Mouse (Mus musculus): ENCODE data around the gene Sept10. TPM values are rescaled to one million over a fixed set of nuclear protein-coding genes. Genes with fewer than 3 reads are reported as not detected.

Sept10 gene
- polyA plus RNA-seq, 1 experiment from 2014 or later = 15.4 TPM

- peak overlapping the region; percentile 95 for H3K4me3 ChIP-seq (ENCODE audit: low read length)
- no peaks in the 10 kb centered on the region for H3K9me3 ChIP-seq (ENCODE audit: control insufficient read depth, low read length)
- H3K4me1 ChIP-seq (ENCODE audit: control insufficient read depth, insufficient read depth, low read depth, low read length) = peaks cover 13% of the 10 kb centered on the region
- peak overlapping the region; percentile 94 for H3K27ac ChIP-seq (ENCODE audit: low read depth, low read length)
- H3K9ac ChIP-seq (ENCODE audit: low read depth, low read length) = peak overlapping the region; percentile 95
- H3K27me3 ChIP-seq (replicated peaks; ENCODE audit: control insufficient read depth, insufficient read depth, low read length) = no peaks in the 10 kb centered on the region
- ATAC-seq = no peak
- no peaks in the 10 kb centered on the region for H3K36me3 ChIP-seq (ENCODE audit: control insufficient read depth, insufficient read depth, low read length)
- WGBS = 3% methylated on average over 39 of the region's 39 CpGs
- H3K4me2 ChIP-seq (ENCODE audit: low read length) = peak overlapping the region; percentile 96
Observed at GRCm38 (mm10) chr10:59220824-59221472, 699 bp downstream of the Sept10 start.

- Histone ChIP-seq H3K4me3 (ENCODE audit: low read length) (no peak overlapping the region), H3K27me3 (replicated peaks; ENCODE audit: control insufficient read depth, insufficient read depth, low read length) (no peaks in the 10 kb centered on the region), H3K9ac (ENCODE audit: low read depth, low read length) (no peak overlapping the region), H3K4me2 (ENCODE audit: low read length) (no peak overlapping the region), H3K9me3 (ENCODE audit: control insufficient read depth, low read length) (no peaks in the 10 kb centered on the region), H3K36me3 (ENCODE audit: control insufficient read depth, insufficient read depth, low read length) (no peaks in the 10 kb centered on the region), H3K4me1 (ENCODE audit: control insufficient read depth, insufficient read depth, low read depth, low read length) (no peaks in the 10 kb centered on the region), H3K27ac (ENCODE audit: low read depth, low read length) (no peak overlapping the region)
- no peak for ATAC-seq
Observed at GRCm38 (mm10) chr10:59200011-59200410, 21.6 kb downstream of the Sept10 start.

- Histone ChIP-seq H3K27me3 (replicated peaks; ENCODE audit: control insufficient read depth, insufficient read depth, low read length) (no peaks in the 10 kb centered on the region), H3K9ac (ENCODE audit: low read depth, low read length) (no peak overlapping the region), H3K36me3 (ENCODE audit: control insufficient read depth, insufficient read depth, low read length) (no peaks in the 10 kb centered on the region), H3K4me1 (ENCODE audit: control insufficient read depth, insufficient read depth, low read depth, low read length) (no peaks in the 10 kb centered on the region), H3K27ac (ENCODE audit: low read depth, low read length) (no peak overlapping the region), H3K4me3 (ENCODE audit: low read length) (no peak overlapping the region), H3K9me3 (ENCODE audit: control insufficient read depth, low read length) (no peaks in the 10 kb centered on the region), H3K4me2 (ENCODE audit: low read length) (no peak overlapping the region)
- ATAC-seq = no peak
- WGBS = 90% methylated on average over 3 of the region's 3 CpGs
Observed at GRCm38 (mm10) chr10:59196763-59197162, 24.9 kb downstream of the Sept10 start.

DNA sequence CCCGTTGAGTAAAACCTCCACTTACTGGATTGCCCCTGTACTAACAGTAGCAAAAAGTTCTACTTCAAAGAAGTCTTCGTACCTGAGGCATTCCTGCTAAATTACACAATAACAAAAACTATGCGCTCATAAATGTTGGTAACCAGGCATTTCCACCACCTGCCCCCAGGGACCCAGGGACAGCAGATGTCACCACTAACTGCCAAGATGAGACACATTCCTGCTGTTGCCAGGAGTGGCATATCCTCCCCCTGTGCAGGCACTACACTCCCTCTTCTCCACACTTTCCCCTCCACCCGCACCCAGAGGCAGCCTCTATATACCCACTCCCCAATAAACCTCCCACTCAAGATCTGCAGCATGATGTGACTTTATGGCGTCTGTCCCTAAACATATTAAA lies 26.8 kb downstream of the Sept10 start:
- H3K27me3 ChIP-seq (replicated peaks; ENCODE audit: control insufficient read depth, insufficient read depth, low read length) = no peaks in the 10 kb centered on the region
- H3K36me3 ChIP-seq (ENCODE audit: control insufficient read depth, insufficient read depth, low read length) = peaks cover 3% of the 10 kb centered on the region; the same call in 1 of the 2 replicates
- peak; percentile 37; the same call in 1 of the 2 replicates for ATAC-seq
- WGBS = 65% methylated on average over 5 of the region's 5 CpGs
- H3K4me2 ChIP-seq (ENCODE audit: low read length) = no peak overlapping the region
- no peaks in the 10 kb centered on the region for H3K9me3 ChIP-seq (ENCODE audit: control insufficient read depth, low read length)
- no peak overlapping the region for H3K27ac ChIP-seq (ENCODE audit: low read depth, low read length)
- H3K9ac ChIP-seq (ENCODE audit: low read depth, low read length) = no peak overlapping the region
- no peak overlapping the region for H3K4me3 ChIP-seq (ENCODE audit: low read length)
- H3K4me1 ChIP-seq (ENCODE audit: control insufficient read depth, insufficient read depth, low read depth, low read length) = no peaks in the 10 kb centered on the region

GRCm38 (mm10) chr10:59182306-59182705 lies 39.3 kb downstream of the Sept10 start:
- Histone ChIP-seq H3K9ac (ENCODE audit: low read depth, low read length) (no peak overlapping the region), H3K27me3 (replicated peaks; ENCODE audit: control insufficient read depth, insufficient read depth, low read length) (no peaks in the 10 kb centered on the region), H3K36me3 (ENCODE audit: control insufficient read depth, insufficient read depth, low read length) (0 out of 2 replicates have a peak, but pooled peaks cover 2% of the 10 kb centered on the region), H3K4me2 (ENCODE audit: low read length) (no peak overlapping the region), H3K9me3 (ENCODE audit: control insufficient read depth, low read length) (no peaks in the 10 kb centered on the region), H3K4me3 (ENCODE audit: low read length) (no peak overlapping the region), H3K4me1 (ENCODE audit: control insufficient read depth, insufficient read depth, low read depth, low read length) (no peaks in the 10 kb centered on the region), H3K27ac (ENCODE audit: low read depth, low read length) (no peak overlapping the region)
- 70% methylated on average over 3 of the region's 3 CpGs for WGBS
- ATAC-seq = no peak

DNA sequence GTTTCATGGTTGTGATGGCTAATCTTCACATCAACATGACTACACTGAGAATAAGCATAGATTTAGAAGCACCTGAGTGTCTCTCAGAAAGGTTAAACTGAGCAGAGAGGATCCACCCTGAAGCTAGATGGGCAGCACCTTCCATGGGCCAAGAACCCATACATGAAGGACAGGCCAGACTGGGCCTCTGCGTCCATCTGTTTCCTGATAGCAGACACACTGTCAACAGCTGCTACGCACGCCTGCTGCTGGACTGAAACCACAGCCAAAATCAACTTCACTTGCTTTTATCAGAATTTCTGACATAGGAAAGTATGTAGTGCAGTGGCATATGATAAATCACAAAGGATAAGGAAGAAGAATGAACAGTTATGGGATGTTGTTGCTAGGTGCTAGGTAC lies 42.0 kb downstream of the Sept10 start:
- 80% methylated on average over 3 of the region's 3 CpGs for WGBS
- Histone ChIP-seq H3K9me3 (ENCODE audit: control insufficient read depth, low read length) (no peaks in the 10 kb centered on the region), H3K27me3 (replicated peaks; ENCODE audit: control insufficient read depth, insufficient read depth, low read length) (no peaks in the 10 kb centered on the region), H3K4me2 (ENCODE audit: low read length) (no peak overlapping the region), H3K9ac (ENCODE audit: low read depth, low read length) (no peak overlapping the region), H3K4me3 (ENCODE audit: low read length) (no peak overlapping the region), H3K4me1 (ENCODE audit: control insufficient read depth, insufficient read depth, low read depth, low read length) (no peaks in the 10 kb centered on the region), H3K36me3 (ENCODE audit: control insufficient read depth, insufficient read depth, low read length) (peaks cover 5% of the 10 kb centered on the region; the same call in 1 of the 2 replicates), H3K27ac (ENCODE audit: low read depth, low read length) (no peak overlapping the region)
- ATAC-seq = no peak

- 96% methylated on average over 1 of the region's 1 CpGs for WGBS
- no peaks in the 10 kb centered on the region for H3K27me3 ChIP-seq (replicated peaks; ENCODE audit: control insufficient read depth, insufficient read depth, low read length)
Observed at GRCm38 (mm10) chr10:59172539-59172938, 49.1 kb downstream of the Sept10 start.

DNA sequence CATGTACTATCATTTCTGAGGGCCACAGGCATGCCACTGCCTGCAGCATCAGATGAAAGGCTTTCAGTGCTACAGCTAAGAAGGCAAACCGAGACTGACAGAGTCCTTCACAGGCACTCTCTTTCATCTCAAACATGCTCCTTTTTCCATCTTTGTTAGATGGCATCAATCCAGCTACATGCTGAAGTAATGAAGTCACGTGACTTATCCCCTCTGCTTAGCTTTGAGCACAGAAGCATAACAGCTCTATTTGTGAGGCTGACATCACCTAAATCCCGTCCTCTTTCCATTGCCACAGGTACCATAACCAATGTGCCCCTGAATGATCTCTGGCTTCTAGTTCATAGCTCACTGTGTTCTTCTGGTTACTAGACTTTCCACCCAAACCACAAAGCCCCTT lies 50.6 kb downstream of the Sept10 start:
- no peak overlapping the region for H3K9ac ChIP-seq (ENCODE audit: low read depth, low read length)
- ATAC-seq = no peak
- H3K4me2 ChIP-seq (ENCODE audit: low read length) = no peak overlapping the region
- WGBS = 65% methylated on average over 3 of the region's 3 CpGs
- peaks cover 4% of the 10 kb centered on the region; the same call in 1 of the 2 replicates for H3K36me3 ChIP-seq (ENCODE audit: control insufficient read depth, insufficient read depth, low read length)
- H3K4me3 ChIP-seq (ENCODE audit: low read length) = no peak overlapping the region
- H3K27me3 ChIP-seq (replicated peaks; ENCODE audit: control insufficient read depth, insufficient read depth, low read length) = no peaks in the 10 kb centered on the region
- H3K4me1 ChIP-seq (ENCODE audit: control insufficient read depth, insufficient read depth, low read depth, low read length) = no peaks in the 10 kb centered on the region
- H3K9me3 ChIP-seq (ENCODE audit: control insufficient read depth, low read length) = no peaks in the 10 kb centered on the region
- no peak overlapping the region for H3K27ac ChIP-seq (ENCODE audit: low read depth, low read length)

More at GRCm38 (mm10) chr10:59172539-59172938, 49.1 kb downstream of the Sept10 start:
- H3K27ac ChIP-seq (ENCODE audit: low read depth, low read length) = no peak overlapping the region
- H3K4me2 ChIP-seq (ENCODE audit: low read length) = no peak overlapping the region
- H3K36me3 ChIP-seq (ENCODE audit: control insufficient read depth, insufficient read depth, low read length) = peaks cover 7% of the 10 kb centered on the region; the same call in 1 of the 2 replicates
- no peak overlapping the region for H3K4me3 ChIP-seq (ENCODE audit: low read length)
- H3K9me3 ChIP-seq (ENCODE audit: control insufficient read depth, low read length) = no peaks in the 10 kb centered on the region
- ATAC-seq = no peak
- H3K4me1 ChIP-seq (ENCODE audit: control insufficient read depth, insufficient read depth, low read depth, low read length) = no peaks in the 10 kb centered on the region
- H3K9ac ChIP-seq (ENCODE audit: low read depth, low read length) = no peak overlapping the region

DNA sequence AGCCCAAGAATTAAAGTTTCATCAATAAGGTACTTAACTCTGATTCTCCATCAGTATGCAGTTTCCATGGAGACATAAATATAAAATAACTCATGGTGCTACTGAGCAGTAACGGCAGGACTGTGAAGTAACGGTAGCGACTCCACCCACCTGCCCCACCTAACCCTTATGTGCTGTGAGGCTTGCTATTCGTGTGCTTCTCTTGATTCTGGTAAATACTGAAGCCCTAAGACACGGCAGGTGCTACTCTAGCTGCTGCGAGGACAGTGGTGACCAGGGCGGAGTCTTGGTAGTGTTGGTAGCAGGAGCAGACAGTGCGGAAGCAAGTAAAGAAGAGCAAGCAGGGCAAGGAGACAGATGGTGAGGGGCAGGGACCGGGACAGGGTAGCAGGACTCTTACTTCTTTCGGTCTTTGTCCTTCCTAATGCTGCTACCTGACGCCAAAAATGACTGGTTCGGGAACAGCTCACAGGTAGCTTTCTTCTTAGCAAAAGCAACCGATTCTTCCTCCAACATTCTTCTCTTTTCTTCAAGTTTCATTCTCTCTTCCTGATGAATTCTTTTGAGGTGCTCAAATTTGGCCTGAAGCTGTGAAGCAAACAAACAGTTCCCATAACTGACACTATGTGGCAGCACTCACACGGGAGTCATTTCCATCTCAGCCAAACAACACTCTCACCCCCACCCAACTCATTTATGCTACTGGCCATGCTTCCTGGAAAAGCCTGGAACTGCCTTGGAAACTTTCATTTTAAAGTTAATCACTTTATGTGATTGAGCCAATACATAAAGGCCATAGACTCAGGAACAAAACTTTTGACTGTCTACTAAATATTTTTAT lies 55.3 kb downstream of the Sept10 start:
- ATAC-seq = no peak; the same call in 1 of the 2 replicates
- Histone ChIP-seq H3K4me2 (ENCODE audit: low read length) (no peak overlapping the region), H3K36me3 (ENCODE audit: control insufficient read depth, insufficient read depth, low read length) (peaks cover 3% of the 10 kb centered on the region; the same call in 1 of the 2 replicates), H3K4me1 (ENCODE audit: control insufficient read depth, insufficient read depth, low read depth, low read length) (no peaks in the 10 kb centered on the region), H3K27me3 (replicated peaks; ENCODE audit: control insufficient read depth, insufficient read depth, low read length) (no peaks in the 10 kb centered on the region), H3K9ac (ENCODE audit: low read depth, low read length) (no peak overlapping the region), H3K9me3 (ENCODE audit: control insufficient read depth, low read length) (no peaks in the 10 kb centered on the region), H3K4me3 (ENCODE audit: low read length) (no peak overlapping the region), H3K27ac (ENCODE audit: low read depth, low read length) (no peak overlapping the region)
- WGBS = 77% methylated on average over 14 of the region's 14 CpGs

Data from hindbrain, embryonic 16.5 days (tissue).